Mouse (Mus musculus) CH12.LX (cell line): ENCODE results near the gene Lhpp. TPM values are rescaled to one million over a fixed set of nuclear protein-coding genes. Genes with fewer than 3 reads are reported as not detected.

Experiments
- DNase-seq: peaks from one replicate; pipeline ENCODE4 v3.0.0-alpha.2; 2013; ENCODE audit errors: extremely low read depth
- H3K27ac ChIP-seq: 2 replicates; pipeline ENCODE4 v1.5.1; 2012; ENCODE audit warnings: low read depth, mild to moderate bottlenecking, control low read depth, moderate library complexity; ENCODE audit not compliant: insufficient read depth
- H3K27me3 ChIP-seq: replicated peaks from 2 replicates; pipeline ENCODE3; 2012; ENCODE audit warnings: inconsistent platforms
- H3K36me3 ChIP-seq, 2 experiments: replicated peaks in 1 of 2; 2 replicates each; pipeline versions ENCODE3 to v1.6.1; 2012; ENCODE audit warnings: inconsistent platforms in 1 of 2, low read length in 1 of 2, mild to moderate bottlenecking in 1 of 2, mixed read lengths in 1 of 2, moderate library complexity in 1 of 2; ENCODE audit not compliant: control insufficient read depth in 1 of 2, insufficient read depth in 1 of 2
- H3K4me1 ChIP-seq, 2 experiments: 2 replicates each; pipeline ENCODE4 v1.6.1; 2012; ENCODE audit warnings: inconsistent platforms in 1 of 2, moderate library complexity in 1 of 2; ENCODE audit not compliant: insufficient read depth in 2 of 2, control insufficient read depth in 1 of 2
- H3K4me2 ChIP-seq: 2 replicates; pipeline ENCODE4 v1.6.1; 2012; ENCODE audit warnings: low read depth, mild to moderate bottlenecking, control low read depth; ENCODE audit not compliant: poor library complexity, insufficient read depth, severe bottlenecking
- H3K4me3 ChIP-seq, 3 experiments: fragments of 150-350 bp in 1 of 3; sonication (generic) in 1 of 3; replicated peaks in 1 of 3; 2 replicates each; pipeline versions ENCODE3 to v1.5.1; 2011 to 2012; ENCODE audit warnings: low read depth in 2 of 3, low read length in 2 of 3, mild to moderate bottlenecking in 2 of 3, moderate library complexity in 2 of 3, control low read depth in 1 of 3, improper control_type of control experiment in 1 of 3, inconsistent platforms in 1 of 3, mixed read lengths in 1 of 3; ENCODE audit not compliant: poor library complexity in 1 of 3
- H3K79me2 ChIP-seq: replicated peaks from 2 replicates; pipeline ENCODE4 v1.6.1; 2012; ENCODE audit warnings: mild to moderate bottlenecking, moderate library complexity; ENCODE audit not compliant: control insufficient read depth, poor library complexity, insufficient read depth, severe bottlenecking; ENCODE audit errors: extremely low read depth
- H3K9ac ChIP-seq: 2 replicates; pipeline ENCODE4 v1.6.1; 2012; ENCODE audit warnings: low read depth, mild to moderate bottlenecking, control low read depth, moderate library complexity; ENCODE audit not compliant: insufficient read depth
- H3K9me3 ChIP-seq: replicated peaks from 2 replicates; pipeline ENCODE3; 2012; ENCODE audit warnings: low read length, inconsistent platforms, mixed read lengths
- BHLHE40 ChIP-seq: IDR thresholded peaks from 2 replicates; pipeline ENCODE4 v1.6.1; 2011; ENCODE audit warnings: mild to moderate bottlenecking, low read depth, low read length, improper control_type of control experiment
- CHD1 ChIP-seq: IDR thresholded peaks from 2 replicates; pipeline ENCODE4 v1.6.1; 2012; ENCODE audit warnings: low read depth, low read length, improper control_type of control experiment, inconsistent platforms
- CHD2 ChIP-seq: IDR thresholded peaks from 2 replicates; pipeline ENCODE4 v1.6.1; 2011; ENCODE audit warnings: low read length, improper control_type of control experiment
- CTCF ChIP-seq, 2 experiments: IDR thresholded peaks in 1 of 2; conservative IDR thresholded peaks in 1 of 2; 2 replicates each; pipeline ENCODE4 v1.5.1; 2011 to 2012; ENCODE audit warnings: low read depth in 2 of 2, low read length in 2 of 2, improper control_type of control experiment in 1 of 2, inconsistent platforms in 1 of 2, mild to moderate bottlenecking in 1 of 2, moderate library complexity in 1 of 2
- ETS1 ChIP-seq: conservative IDR thresholded peaks from 2 replicates; pipeline ENCODE4 v1.6.1; 2012; ENCODE audit warnings: low read depth, mild to moderate bottlenecking, inconsistent platforms, low read length, improper control_type of control experiment, moderate library complexity
- HCFC1 ChIP-seq: IDR thresholded peaks from 2 replicates; pipeline ENCODE4 v1.6.1; 2012; ENCODE audit warnings: low read depth, mild to moderate bottlenecking, inconsistent platforms, low read length, improper control_type of control experiment
- IRF4 ChIP-seq: IDR thresholded peaks from 2 replicates; pipeline ENCODE4 v1.6.1; 2014; ENCODE audit warnings: low read depth, mild to moderate bottlenecking, inconsistent platforms, low read length, improper control_type of control experiment
- JUND ChIP-seq: conservative IDR thresholded peaks from 2 replicates; pipeline ENCODE4 v1.6.1; 2011; ENCODE audit warnings: low read depth, low read length, improper control_type of control experiment
- MAFK ChIP-seq: IDR thresholded peaks from 2 replicates; pipeline ENCODE4 v1.6.1; 2011; ENCODE audit warnings: low read length, improper control_type of control experiment; ENCODE audit not compliant: insufficient replicate concordance
- MAX ChIP-seq: IDR thresholded peaks from 2 replicates; pipeline ENCODE4 v1.6.1; 2011; ENCODE audit warnings: low read length, improper control_type of control experiment
- MAZ ChIP-seq: IDR thresholded peaks from 2 replicates; pipeline ENCODE4 v1.6.1; 2012; ENCODE audit warnings: low read depth, mild to moderate bottlenecking, inconsistent platforms, low read length, improper control_type of control experiment, moderate library complexity
- MYC ChIP-seq: IDR thresholded peaks from 2 replicates; pipeline ENCODE4 v1.6.1; 2011; ENCODE audit warnings: low read depth, mild to moderate bottlenecking, improper control_type of control experiment, low read length
- NELFE ChIP-seq: IDR thresholded peaks from 2 replicates; pipeline ENCODE4 v1.6.1; 2011; ENCODE audit warnings: low read depth, low read length, improper control_type of control experiment
- PAX5 ChIP-seq: IDR thresholded peaks from 2 replicates; pipeline ENCODE4 v1.6.1; 2012; ENCODE audit warnings: low read length, inconsistent platforms, mixed read lengths
- POLR2AphosphoS2 ChIP-seq: IDR thresholded peaks from 2 replicates; pipeline ENCODE4 v1.6.1; 2011; ENCODE audit warnings: low read depth, low read length, improper control_type of control experiment
- RAD21 ChIP-seq: IDR thresholded peaks from 2 replicates; pipeline ENCODE4 v1.6.1; 2011; ENCODE audit warnings: low read depth, mild to moderate bottlenecking, low read length, improper control_type of control experiment, moderate library complexity
- SIN3A ChIP-seq: IDR thresholded peaks from 2 replicates; pipeline ENCODE4 v1.6.1; 2012; ENCODE audit warnings: low read length, improper control_type of control experiment, inconsistent platforms
- SMC3 ChIP-seq: IDR thresholded peaks from 2 replicates; pipeline ENCODE4 v1.6.1; 2011; ENCODE audit warnings: low read depth, low read length, improper control_type of control experiment
- TBP ChIP-seq: conservative IDR thresholded peaks from 2 replicates; pipeline ENCODE4 v1.6.1; 2011; ENCODE audit warnings: low read depth, low read length, improper control_type of control experiment
- UBTF ChIP-seq: IDR thresholded peaks from 2 replicates; pipeline ENCODE4 v1.6.1; 2012; ENCODE audit warnings: low read depth, mild to moderate bottlenecking, inconsistent platforms, low read length, improper control_type of control experiment, moderate library complexity
- USF2 ChIP-seq: conservative IDR thresholded peaks from 2 replicates; pipeline ENCODE4 v1.6.1; 2011; ENCODE audit warnings: low read depth, low read length, improper control_type of control experiment
- ZC3H11A ChIP-seq: IDR thresholded peaks from 2 replicates; pipeline ENCODE4 v1.6.1; 2012; ENCODE audit warnings: low read depth, mild to moderate bottlenecking, inconsistent platforms, low read length, improper control_type of control experiment
- dilution Hi-C: fragments of 300-500 bp; cut with MboI; formaldehyde crosslinking; loops from 2 replicates; pipeline ENCODE4 v1.14.3; 2020; ENCODE audit warnings: low sequenced_read_pairs; ENCODE audit not compliant: extremely low pct_unique_long_range_greater_than_20kb, extremely low pct_ligation_motif_present
- in situ Hi-C: fragments of 300-500 bp; cut with MboI; formaldehyde crosslinking; loops from 3 replicates; pipeline ENCODE4 v1.14.3; 2019; ENCODE audit warnings: low sequenced_read_pairs, low pct_ligation_motif_present, low pct_unique_long_range_greater_than_20kb, mixed read lengths
- polyA plus RNA-seq: library from polyadenylated mRNA; unstranded; fragments of >175 nt; gene quantifications from 2 replicates; pipeline ENCODE4 v1.2.1, GENCODE M21; 2012; ENCODE audit warnings: low read depth; ENCODE audit not compliant: insufficient read length
- total RNA-seq, 2 experiments: library from RNA; depleted of rRNA; stranded (reverse); fragments of 300-350 nt in 1 of 2; fragments of >200 nt in 1 of 2; gene quantifications; 2 replicates each; pipeline ENCODE4 v1.2.3; 2012 to 2014

Gene Lhpp
- total and polyA plus RNA-seq, 3 experiments, result 7.8 to 15.4 (median 14.6) TPM

GRCm38 (mm10) chr7:132605689-132606088 lies 4.7 kb upstream of the Lhpp start:
- DNase-seq, result no peak
- H3K4me3 ChIP-seq, result no peak overlapping the region
- H3K9me3 ChIP-seq, result no peaks in the 10 kb centered on the region
- in situ Hi-C loops, result no loop called here
- H3K27ac ChIP-seq, result no peak overlapping the region
- H3K4me2 ChIP-seq, result no peak overlapping the region
- H3K4me1 ChIP-seq, result no peaks in the 10 kb centered on the region; a peak in 1 of 4 replicates
- no peak overlapping the region for H3K9ac ChIP-seq
- H3K79me2 ChIP-seq, result no peaks in the 10 kb centered on the region
- dilution Hi-C loops, result no loop called here
- TF ChIP-seq CTCF (conservative IDR thresholded peaks at IDR 0.05 in 1 of 2, IDR thresholded peaks at IDR 0.05 in 1 of 2; ENCODE audit: low read depth in 2 of 2, low read length in 2 of 2) (0 out of 4 replicates have a peak, but pooled peaks of 1 of the 2 experiments have one; percentile 11), RAD21 (peak; percentile 8), CHD1 (no peak)
- TF ChIP-seq, all 38 proteins: peak for 2
- no peaks in the 10 kb centered on the region for H3K36me3 ChIP-seq
- peaks cover 78% of the 10 kb centered on the region for H3K27me3 ChIP-seq

- no peaks in the 10 kb centered on the region for H3K36me3 ChIP-seq
- H3K9ac ChIP-seq, result no peak overlapping the region
- no peak for TF ChIP-seq CHD2
- TF ChIP-seq IRF4, result no peak
- no peak for TF ChIP-seq HCFC1
- no peak overlapping the region for H3K4me2 ChIP-seq
- no peaks in the 10 kb centered on the region for H3K9me3 ChIP-seq
- peaks cover 4 to 21% of the 10 kb centered on the region in 2 experiments; a peak in 2 of 4 replicates for H3K4me1 ChIP-seq
- H3K27ac ChIP-seq, result no peak overlapping the region
- in situ Hi-C loops (no loop called here), dilution Hi-C loops (no loop called here)
- H3K79me2 ChIP-seq, result no peaks in the 10 kb centered on the region
- H3K4me3 ChIP-seq, result no peak overlapping the region
- DNase-seq, result no peak
- H3K27me3 ChIP-seq, result peaks cover 52% of the 10 kb centered on the region
These were observed 2.0 kb upstream of the Lhpp start for GRCm38 (mm10) chr7:132608316-132609020.

GRCm38 (mm10) chr7:132611530-132611929 lies 1.1 kb downstream of the Lhpp start:
- no peaks in the 10 kb centered on the region for H3K9me3 ChIP-seq
- H3K79me2 ChIP-seq, result no peaks in the 10 kb centered on the region
- no peak for DNase-seq
- dilution Hi-C loops (no loop called here), in situ Hi-C loops (no loop called here)
- H3K9ac ChIP-seq, result no peak overlapping the region
- TF ChIP-seq TBP (no peak), MAFK (no peak), MYC (no peak), USF2 (no peak), ZC3H11A (no peak), ETS1 (no peak), MAZ (no peak), PAX5 (no peak), JUND (no peak), POLR2AphosphoS2 (no peak), UBTF (no peak), MAX (no peak), CHD1 (no peak), SIN3A (no peak), BHLHE40 (no peak), SMC3 (no peak), IRF4 (no peak), NELFE (no peak), RAD21 (no peak)
- H3K27ac ChIP-seq, result no peak overlapping the region
- H3K27me3 ChIP-seq, result peaks cover 26% of the 10 kb centered on the region
- H3K4me3 ChIP-seq, result no peak overlapping the region
- no peak overlapping the region for H3K4me2 ChIP-seq
- no peaks in the 10 kb centered on the region for H3K36me3 ChIP-seq
- peaks cover 6 to 47% of the 10 kb centered on the region in 2 experiments; a peak in 2 of 4 replicates for H3K4me1 ChIP-seq
